Mouse (Mus musculus) intestine, embryonic 16.5 days (tissue): ENCODE measurements around the gene Rras. TPM values are rescaled to one million over a fixed set of nuclear protein-coding genes. Genes with fewer than 3 reads are reported as not detected.

ENCODE experiments used
- ATAC-seq: fragments of 200-750 bp; cut with Nextera tagmentation; 2 replicates; pipeline ENCODE4 v1.8.0; 2017; ENCODE audit warnings: moderate TSS enrichment, moderate library complexity
- H3K27ac ChIP-seq: fragments of 300-500 bp; sonication (generic); 2 replicates; pipeline ENCODE4 v1.5.1; 2014; ENCODE audit warnings: mild to moderate bottlenecking, low read length
- H3K27me3 ChIP-seq: fragments of 300-500 bp; sonication (generic); replicated peaks from 2 replicates; pipeline ENCODE4 v1.6.1; 2014; ENCODE audit warnings: low read length, control low read depth, mixed read lengths; ENCODE audit not compliant: control insufficient read depth, insufficient read depth
- H3K36me3 ChIP-seq: fragments of 300-500 bp; sonication (generic); 2 replicates; pipeline ENCODE4 v1.6.1; 2014; ENCODE audit warnings: low read length, control low read depth; ENCODE audit not compliant: control insufficient read depth, insufficient read depth
- H3K4me1 ChIP-seq: fragments of 300-500 bp; sonication (generic); 2 replicates; pipeline ENCODE4 v1.6.1; 2014; ENCODE audit warnings: low read length, control low read depth, mixed read lengths; ENCODE audit not compliant: control insufficient read depth, insufficient read depth
- H3K4me2 ChIP-seq: fragments of 300-500 bp; sonication (generic); 2 replicates; pipeline ENCODE4 v1.6.1; 2014; ENCODE audit warnings: low read depth, low read length, control low read depth
- H3K4me3 ChIP-seq: fragments of 300-500 bp; sonication (generic); 2 replicates; pipeline ENCODE4 v1.5.1; 2014; ENCODE audit warnings: mild to moderate bottlenecking, low read length
- H3K9ac ChIP-seq: fragments of 300-500 bp; sonication (generic); 2 replicates; pipeline ENCODE4 v1.6.1; 2014; ENCODE audit warnings: low read depth, low read length
- H3K9me3 ChIP-seq: fragments of 300-500 bp; sonication (generic); 2 replicates; pipeline ENCODE4 v1.6.1; 2016; ENCODE audit warnings: low read length, control low read depth; ENCODE audit not compliant: control insufficient read depth
- WGBS: fragments of 180-500 bp; shearing (Covaris S2); extraction: QIAGEN DNeasy Blood & Tissue Kit; methylation state at CpG from one replicate; pipeline ENCODE4 v1.1.7; 2014; 5-methylcytosine and 5-hydroxymethylcytosine counted together
- microRNA-seq: library from miRNA; unstranded; fragments of <30 nt; microRNA quantifications from one replicate; pipeline ENCODE4, GENCODE M21; 2016
- polyA plus RNA-seq: library from polyadenylated mRNA; unstranded; fragments of >200 nt; fragmentation: Nextera tagmentation; extraction: Ambion mirVana; gene quantifications from 2 replicates; pipeline ENCODE4 v1.2.1, GENCODE M21; 2015

The Rras gene
- polyA plus RNA-seq, 1 experiment from 2014 or later, result 62.6 TPM

DNA sequence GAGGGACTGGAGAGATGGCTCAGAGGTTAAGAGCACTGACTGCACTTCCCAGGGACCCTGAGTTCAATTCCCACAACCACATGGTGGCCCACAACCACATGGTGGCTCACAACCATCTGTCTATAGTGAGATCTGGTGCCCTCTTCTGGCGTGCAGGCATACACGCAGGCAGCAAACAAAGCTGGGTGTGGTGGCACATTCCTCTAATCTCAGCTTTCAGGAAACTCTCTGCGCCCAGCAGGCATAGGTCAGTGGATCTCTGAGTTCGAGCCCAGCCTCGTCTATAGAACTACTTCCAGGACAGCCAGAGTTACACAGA, 50.2 kb downstream of the Rras start:
- no peaks in the 10 kb centered on the region for H3K36me3 ChIP-seq
- no peak overlapping the region for H3K9ac ChIP-seq
- peaks cover 4% of the 10 kb centered on the region for H3K4me1 ChIP-seq
- H3K4me3 ChIP-seq, result no peak overlapping the region
- H3K9me3 ChIP-seq, result no peaks in the 10 kb centered on the region
- 36% methylated on average over 5 of the region's 5 CpGs for WGBS
- peak; percentile 41; the same call in 1 of the 2 replicates for ATAC-seq
- no peak overlapping the region for H3K27ac ChIP-seq
- no peak overlapping the region for H3K4me2 ChIP-seq
- no peaks in the 10 kb centered on the region for H3K27me3 ChIP-seq

DNA sequence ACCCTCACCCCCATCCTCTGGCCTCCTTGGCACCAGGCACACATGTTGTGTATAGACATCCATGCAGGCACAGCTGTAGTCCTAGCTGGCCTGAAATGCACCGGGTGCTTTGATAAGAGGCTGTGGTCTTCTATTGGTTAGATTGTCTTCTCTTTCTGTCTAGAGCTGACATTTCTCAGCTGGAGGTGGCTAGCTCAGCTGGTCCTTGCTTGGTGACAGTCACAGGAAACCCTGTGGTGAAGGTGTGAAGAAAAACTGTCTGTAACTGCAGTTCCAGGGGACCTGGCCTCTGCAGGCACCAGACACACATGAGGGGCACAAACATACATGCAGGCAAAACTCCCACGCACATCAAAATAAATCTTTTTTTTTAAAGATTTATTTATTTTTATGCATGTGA, 51.9 kb downstream of the Rras start:
- Histone ChIP-seq H3K4me2 (no peak overlapping the region), H3K36me3 (peaks cover under 1% of the 10 kb centered on the region; the same call in 1 of the 2 replicates), H3K27ac (no peak overlapping the region), H3K4me1 (no peaks in the 10 kb centered on the region), H3K9me3 (no peaks in the 10 kb centered on the region), H3K9ac (no peak overlapping the region), H3K4me3 (no peak overlapping the region), H3K27me3 (no peaks in the 10 kb centered on the region)
- 79% methylated on average over 2 of the region's 2 CpGs for WGBS
- ATAC-seq, result no peak

Small RNA genes lying within 50 kb of the gene (microRNA-seq; reads per million reads assigned to microRNA genes)
- gene Mir7054, result not detected

Other genes starting within 250 kb of the Rras start
- 78.7 and 87.8 TPM in 2 replicates for gene Nup62, start 201.9 kb upstream of the Rras start, polyA plus RNA-seq
- 1.5 and 1.8 TPM in 2 replicates for gene Il4i1, start 201.6 kb upstream of the Rras start, polyA plus RNA-seq
- 4.9 and 5.5 TPM in 2 replicates for gene Atf5, start 201.3 kb upstream of the Rras start, polyA plus RNA-seq
- gene Akt1s1, start 169.0 kb upstream of the Rras start, polyA plus RNA-seq, result 105 and 107 TPM in 2 replicates
- gene Tbc1d17, start 168.9 kb upstream of the Rras start, polyA plus RNA-seq, result 73.6 and 77.9 TPM in 2 replicates
- 26.6 and 30.6 TPM in 2 replicates for gene Pnkp, start 160.8 kb upstream of the Rras start, polyA plus RNA-seq
- 71.8 and 159 TPM in 2 replicates for gene Ptov1, start 148.2 kb upstream of the Rras start, polyA plus RNA-seq
- 86.6 and 98.5 TPM in 2 replicates for gene Med25, start 125.2 kb upstream of the Rras start, polyA plus RNA-seq
- 18.2 and 19.4 TPM in 2 replicates for gene Fuz, start 121.9 kb upstream of the Rras start, polyA plus RNA-seq
- gene Ap2a1, start 88.5 kb upstream of the Rras start, polyA plus RNA-seq, result 56.8 and 61.2 TPM in 2 replicates
- 0.28 TPM in 1 of 2 replicates, not detected in the other for gene Tsks, start 74.8 kb upstream of the Rras start, polyA plus RNA-seq
- 14.0 and 14.2 TPM in 2 replicates for gene Cpt1c, start 43.1 kb upstream of the Rras start, polyA plus RNA-seq
- gene Prmt1, start 31.4 kb upstream of the Rras start, polyA plus RNA-seq, result 363 and 439 TPM in 2 replicates
- 96.1 and 115 TPM in 2 replicates for gene Irf3, start 20.3 kb upstream of the Rras start, polyA plus RNA-seq
- 33.0 and 36.9 TPM in 2 replicates for gene Bcl2l12, start 19.2 kb upstream of the Rras start, polyA plus RNA-seq
- gene Scaf1, start 1.6 kb upstream of the Rras start, polyA plus RNA-seq, result 20.1 and 23.2 TPM in 2 replicates
- gene Prr12, start 34.9 kb downstream of the Rras start, polyA plus RNA-seq, result 6.3 and 6.4 TPM in 2 replicates
- 54.0 and 56.0 TPM in 2 replicates for gene Nosip, start 44.5 kb downstream of the Rras start, polyA plus RNA-seq
- gene Prrg2, start 44.7 kb downstream of the Rras start, polyA plus RNA-seq, result 38.3 and 40.4 TPM in 2 replicates
- gene Rcn3, start 74.3 kb downstream of the Rras start, polyA plus RNA-seq, result 237 and 260 TPM in 2 replicates
- 334 and 458 TPM in 2 replicates for gene Fcgrt, start 85.9 kb downstream of the Rras start, polyA plus RNA-seq
- gene Rps11, start 106.5 kb downstream of the Rras start, polyA plus RNA-seq, result 1,613 and 1,701 TPM in 2 replicates
- gene Rpl13a, start 110.8 kb downstream of the Rras start, polyA plus RNA-seq, result 1,233 and 1,311 TPM in 2 replicates
- gene Gm45713, start 118.3 kb downstream of the Rras start, polyA plus RNA-seq, result 0.20 TPM in 1 of 2 replicates, not detected in the other
- gene Flt3l, start 118.5 kb downstream of the Rras start, polyA plus RNA-seq, result 2.2 and 2.5 TPM in 2 replicates
- gene Pih1d1, start 136.3 kb downstream of the Rras start, polyA plus RNA-seq, result 90.9 and 96.5 TPM in 2 replicates
- gene Aldh16a1, start 136.6 kb downstream of the Rras start, polyA plus RNA-seq, result 106 and 110 TPM in 2 replicates
- 0.13 TPM in 1 of 2 replicates, not detected in the other for gene Slc17a7, start 146.0 kb downstream of the Rras start, polyA plus RNA-seq
- gene Gfy, start 161.6 kb downstream of the Rras start, polyA plus RNA-seq, result not detected in 2 replicates
- gene Pth2, start 163.0 kb downstream of the Rras start, polyA plus RNA-seq, result not detected in 2 replicates
- 0.44 and 0.62 TPM in 2 replicates for gene Ccdc155, start 186.9 kb downstream of the Rras start, polyA plus RNA-seq
- 0.86 and 1.3 TPM in 2 replicates for gene Dkkl1, start 194.2 kb downstream of the Rras start, polyA plus RNA-seq
- gene Tead2, start 197.8 kb downstream of the Rras start, polyA plus RNA-seq, result 69.6 and 82.1 TPM in 2 replicates
- 4.2 and 5.0 TPM in 2 replicates for gene Cd37, start 221.2 kb downstream of the Rras start, polyA plus RNA-seq
- gene Slc6a16, start 223.1 kb downstream of the Rras start, polyA plus RNA-seq, result not detected in 2 replicates